In genomic region chr1:125458531-125458930, GRCm38 (mm10) we compare ENCODE assay signal across 9 mouse cellular contexts. TPM values are rescaled to one million over a fixed set of nuclear protein-coding genes. Genes with fewer than 3 reads are reported as not detected.
DNase-seq lines count a peak whose midpoint lies in the region; ATAC-seq and TF ChIP-seq lines count a peak whose summit lies in the region.
"Had no signal": no experiment of that assay in that cellular context is flagged by ENCODE, and none has a peak within 500 bp of the region (broad histone marks: within the 10 kb centered on the region; RNA-seq: fewer than 3 reads in every experiment).

No protein-coding gene starts in this region.

- H3ac ChIP-seq in myocyte (ENCODE audit: control insufficient read depth, insufficient read length) = no peak overlapping the region

- DNase-seq in cerebellum, postnatal 4 days (ENCODE audit: low spot score in 2 of 2) = no peak
- no peak for DNase-seq in layer of hippocampus, adult 2 months (ENCODE audit: low spot score in 2 of 2)
- no peak for DNase-seq in layer of hippocampus, adult 9-10 months (ENCODE audit: low spot score)
- DNase-seq in fibroblast of lung, adult 2 months (ENCODE audit: low read depth) = peak; percentile 59
- no peak for DNase-seq in thymus, postnatal 10 days (ENCODE audit: low spot score in 2 of 2)

- H3K27ac ChIP-seq in layer of hippocampus, adult 2 months = peak overlapping the region; percentile 25; the same call in 1 of the 2 replicates
- H3K27ac ChIP-seq: liver, embryonic 15.5 days had no signal

- no peaks in the 10 kb centered on the region for H3K79me2 ChIP-seq in myocyte (ENCODE audit: control insufficient read depth, insufficient read depth)

- ATAC-seq in cerebellum, adult (ENCODE audit: insufficient number of reproducible peaks, low FRiP score, low TSS enrichment) = peak; percentile 82
- no peak for ATAC-seq in monocyte, adult 5-6 weeks (replicated peaks; ENCODE audit: insufficient number of reproducible peaks, low FRiP score, low TSS enrichment, poor library complexity, severe bottlenecking)

- H3K36me3 ChIP-seq in myocyte (ENCODE audit: control insufficient read depth, insufficient read depth) = no peaks in the 10 kb centered on the region
- H3K36me3 ChIP-seq: liver, embryonic 15.5 days had no signal

- H3K4me2 ChIP-seq in myocyte (ENCODE audit: low read depth) = peak overlapping the region; percentile 15
- H3K4me2 ChIP-seq: liver, embryonic 15.5 days had no signal

- H3K27me3 ChIP-seq in myocyte (ENCODE audit: control insufficient read depth, insufficient read depth, insufficient read length) = no peaks in the 10 kb centered on the region
- H3K27me3 ChIP-seq: liver, embryonic 15.5 days had no signal

- TF ChIP-seq POLR2A in myocyte (IDR thresholded peaks at IDR 0.05; ENCODE audit: insufficient read length, low read depth) = no peak

- TF ChIP-seq CTCF in layer of hippocampus, adult 2 months (conservative IDR thresholded peaks at IDR 0.05) = no peak

- no peak overlapping the region for H3K4me3 ChIP-seq in layer of hippocampus, adult 2 months
- no peak overlapping the region for H3K4me3 ChIP-seq in myocyte
- H3K4me3 ChIP-seq: liver, embryonic 15.5 days had no signal

TF ChIP-seq in myocyte, 11 proteins besides CTCF, POLR2A, EP300 and RAD21:
- no peak for TF ChIP-seq TCF12 (IDR thresholded peaks at IDR 0.05; ENCODE audit: insufficient read depth, poor library complexity, severe bottlenecking)
- TF ChIP-seq REST (IDR thresholded peaks at IDR 0.05; ENCODE audit: insufficient read depth, insufficient read length) = no peak
- TF ChIP-seq CEBPB (IDR thresholded peaks at IDR 0.05; ENCODE audit: insufficient read depth, poor library complexity, severe bottlenecking) = no peak
- TF ChIP-seq SRF (IDR thresholded peaks at IDR 0.05; ENCODE audit: control insufficient read depth, insufficient read length, low read depth) = no peak
- TF ChIP-seq POLR2AphosphoS2 (IDR thresholded peaks at IDR 0.05; ENCODE audit: insufficient read length, low read depth) = no peak
- no peak for TF ChIP-seq E2F4 (IDR thresholded peaks at IDR 0.05; ENCODE audit: insufficient read depth)
- no peak for TF ChIP-seq MAX (IDR thresholded peaks at IDR 0.05; ENCODE audit: low read depth)
- no peak for TF ChIP-seq MYOG (IDR thresholded peaks at IDR 0.05; ENCODE audit: control insufficient read depth in 1 of 3, insufficient read depth in 1 of 3, insufficient read length in 2 of 3, low read depth in 2 of 3)
- TF ChIP-seq MYOD1 (IDR thresholded peaks at IDR 0.05; ENCODE audit: control insufficient read depth in 1 of 3, insufficient read length in 2 of 3, low read depth in 2 of 3) = no peak
- TF ChIP-seq TCF3 (IDR thresholded peaks at IDR 0.05; ENCODE audit: insufficient read length, low read depth) = no peak
- no peak for TF ChIP-seq USF1 (IDR thresholded peaks at IDR 0.05; ENCODE audit: low read depth)

RNA-seq across cellular contexts. Expression of gene Actr3, which starts 23.0 kb away (rescaled TPM):
- 100 to 1,000 TPM; 352 to 359 TPM for total RNA-seq in layer of hippocampus, adult 2 months (2021)
- 131 TPM for polyA plus RNA-seq in myocyte (2012; fragmentation: generic; extraction: Trizol)
- 2,047 to 2,533 TPM (median 2,184 TPM) in 3 replicates for total RNA-seq in monocyte, adult 5-6 weeks (2017)
